Mouse (Mus musculus) spleen, postnatal 14 days (tissue): ENCODE data around the gene Manbal.

Experiments used
- DNase-seq, 2 experiments: peaks; one replicate each; pipeline ENCODE4 v3.0.0; 2021 to 2022; ENCODE audit warnings: low spot score in 2 of 2

Manbal gene

GRCm38 (mm10) chr2:157411151-157411693 is 43.8 kb downstream of the Manbal start:
- no peak for DNase-seq

DNA sequence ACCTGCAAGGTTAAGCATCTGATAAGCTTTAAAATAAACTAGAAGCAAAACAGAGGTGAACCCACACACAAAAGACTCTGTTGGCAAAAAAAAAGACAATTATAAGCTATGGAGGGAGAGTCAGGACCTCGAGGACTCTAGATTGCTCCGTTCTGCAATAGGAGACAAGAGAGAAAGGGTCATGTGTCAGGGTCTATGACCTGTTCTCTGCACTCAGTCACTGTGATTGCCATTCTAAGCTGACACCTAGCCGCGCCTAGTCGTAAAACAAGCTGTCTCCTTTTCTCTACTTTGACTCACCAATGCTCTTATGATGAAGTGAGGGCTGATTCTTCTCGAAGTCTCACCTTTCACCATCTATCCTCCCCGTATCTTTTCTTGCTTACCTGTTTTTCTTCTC is 45.1 kb downstream of the Manbal start:
- DNase-seq = no peak

GRCm38 (mm10) chr2:157417229-157417628 is 49.8 kb downstream of the Manbal start:
- DNase-seq = no peak

GRCm38 (mm10) chr2:157418206-157418605 is 50.8 kb downstream of the Manbal start, which contains the start of gene Src:
Gene Src, plus strand, starts transcription at chr2:157418444.
- no peak for DNase-seq

- no peak for DNase-seq
These were observed 51.2 kb downstream of the Manbal start for GRCm38 (mm10) chr2:157418609-157419071.

GRCm38 (mm10) chr2:157419506-157419905 is 52.1 kb downstream of the Manbal start:
- DNase-seq = no peak

DNA sequence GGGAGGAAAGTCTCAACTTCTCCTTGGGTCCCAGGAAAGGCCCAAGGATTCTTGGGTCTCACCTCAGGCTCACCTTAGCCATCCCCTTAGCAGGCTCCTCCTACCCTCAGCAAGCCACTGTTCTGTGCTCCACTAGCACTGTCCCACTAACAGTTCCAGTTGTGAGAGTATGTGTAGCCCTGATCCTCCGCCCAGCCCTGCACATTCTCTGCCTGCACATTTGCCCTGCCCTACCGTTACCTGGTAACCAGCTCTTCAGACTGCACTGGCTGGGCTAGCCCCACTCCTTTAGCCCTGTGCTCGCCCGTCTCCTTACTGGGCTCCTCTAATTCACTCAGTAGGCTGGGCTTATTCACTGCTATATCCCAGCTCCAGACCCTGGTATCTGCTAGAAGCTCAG is 53.0 kb downstream of the Manbal start:
- DNase-seq = no peak

GRCm38 (mm10) chr2:157422062-157422655 is 54.8 kb downstream of the Manbal start:
- no peak for DNase-seq

DNA sequence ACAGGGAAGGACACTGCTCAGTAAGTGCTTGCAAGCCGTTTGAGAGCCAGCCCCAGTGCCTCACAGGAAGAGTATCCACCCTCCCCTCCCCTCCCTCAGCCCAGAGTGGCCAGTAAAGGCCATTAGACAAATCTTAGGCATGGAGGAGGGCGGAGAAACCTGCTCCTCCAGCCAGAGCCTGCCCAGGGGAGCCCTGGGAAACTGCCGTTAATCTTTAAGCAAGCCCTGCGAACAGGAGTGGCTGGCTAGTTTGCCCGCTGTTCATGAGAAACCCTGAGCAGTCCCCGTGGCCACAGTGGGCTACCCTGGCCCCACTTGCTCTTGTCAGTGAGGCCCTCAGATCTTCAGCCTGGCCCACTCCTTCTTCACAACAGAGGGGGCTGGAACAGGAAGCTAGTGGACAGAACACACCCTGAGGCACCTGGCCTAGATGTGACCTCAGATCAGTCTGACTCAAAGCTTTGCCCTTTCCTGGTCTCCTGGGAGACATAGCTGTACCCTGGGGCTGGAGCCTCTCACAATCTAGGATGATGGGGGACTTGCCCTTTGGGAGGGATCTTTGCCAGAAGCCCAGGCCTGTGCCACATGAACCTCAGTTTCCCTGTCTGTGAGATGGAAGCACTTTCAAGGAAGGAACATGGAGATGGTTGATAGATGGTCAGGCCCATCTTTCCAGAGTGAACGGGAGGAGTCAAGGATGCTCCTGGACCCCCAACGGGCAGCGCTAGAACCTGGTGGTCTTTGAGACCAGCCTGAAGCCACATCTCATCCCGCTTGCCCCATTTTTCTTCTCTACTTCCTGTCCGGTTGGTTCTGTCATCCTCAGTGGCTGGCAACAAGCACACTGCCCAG is 55.7 kb downstream of the Manbal start:
- no peak for DNase-seq

DNA sequence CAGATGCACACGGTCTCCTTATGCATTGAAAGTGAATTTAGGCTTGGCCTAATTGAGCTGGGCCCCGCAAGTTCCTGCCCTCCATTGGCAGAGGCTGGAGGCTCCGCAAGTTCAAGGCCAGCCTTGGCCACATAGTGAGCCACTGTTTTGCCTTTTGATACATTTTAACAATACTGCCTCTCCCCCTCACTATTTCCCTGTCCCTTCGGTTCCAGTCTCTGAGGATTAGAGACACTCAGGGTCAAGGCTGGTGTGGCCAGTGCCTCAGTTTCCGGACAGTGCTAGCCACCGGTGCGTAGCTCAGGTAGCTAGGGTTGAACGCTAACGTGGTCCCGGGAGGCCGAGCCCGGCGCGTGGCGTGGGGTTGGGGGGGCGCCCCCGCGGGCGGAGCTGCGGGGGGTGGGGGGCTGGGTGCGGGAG is 56.3 kb downstream of the Manbal start:
- no peak for DNase-seq

- DNase-seq = no peak
These were observed 56.9 kb downstream of the Manbal start for GRCm38 (mm10) chr2:157424126-157424903.

DNA sequence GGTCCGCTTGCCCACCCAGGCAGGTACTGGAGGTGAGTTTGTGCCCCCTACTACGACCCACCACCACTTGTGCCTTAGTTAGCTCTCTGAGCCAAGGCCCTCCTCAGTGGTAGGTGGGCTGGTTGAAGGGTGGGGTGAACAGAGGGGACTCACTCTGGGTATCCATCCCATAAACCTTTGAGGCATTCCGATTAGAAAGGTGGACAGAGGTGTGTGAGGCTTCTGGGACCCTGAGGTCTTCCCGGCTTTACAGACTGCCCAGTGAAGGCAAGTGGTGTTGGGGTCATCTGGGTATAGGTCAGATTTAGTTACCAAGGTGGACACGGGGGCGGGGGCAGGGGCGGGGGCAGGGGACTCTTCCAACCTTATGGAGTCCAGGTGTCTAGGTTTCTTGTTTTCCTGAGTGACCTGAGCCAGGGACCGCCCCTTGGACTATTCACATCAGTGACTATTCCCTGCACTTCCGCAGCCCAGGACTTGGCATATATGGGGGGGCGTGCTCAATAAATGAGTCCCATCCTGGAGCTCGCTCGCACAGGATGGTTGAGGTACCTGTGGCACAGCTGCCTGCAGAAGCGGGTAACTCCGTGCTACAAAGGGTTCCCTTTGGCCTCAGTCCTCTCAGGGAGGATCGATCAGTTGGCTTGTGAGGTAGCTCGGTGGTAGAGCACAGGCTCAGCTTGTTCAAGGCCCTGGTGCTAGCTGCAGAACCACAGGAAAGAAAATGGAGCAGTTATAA is 57.7 kb downstream of the Manbal start:
- DNase-seq = no peak

GRCm38 (mm10) chr2:157425643-157425988 is 58.2 kb downstream of the Manbal start:
- DNase-seq = no peak

- no peak for DNase-seq
These were observed 58.8 kb downstream of the Manbal start for GRCm38 (mm10) chr2:157426171-157426570.

DNA sequence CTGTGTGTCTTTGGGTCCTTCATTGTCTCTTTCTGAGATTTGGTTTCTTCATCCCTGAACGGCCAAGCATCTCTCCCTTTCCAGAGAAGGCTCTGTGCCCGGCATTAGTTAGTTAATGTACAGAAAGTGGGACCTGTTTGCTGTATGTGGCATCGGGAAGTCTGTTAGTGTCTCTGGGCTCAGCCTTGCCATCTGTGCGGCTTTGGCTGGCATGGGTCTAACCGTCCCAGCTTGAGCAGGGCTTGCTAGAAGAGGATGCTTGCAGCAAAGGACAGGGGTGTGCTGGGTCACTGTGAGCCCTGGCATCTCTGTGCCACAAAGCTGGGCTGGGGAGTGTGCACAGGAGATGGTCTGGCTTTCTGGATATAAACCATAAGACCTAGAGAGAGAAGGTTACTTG is 59.8 kb downstream of the Manbal start:
- DNase-seq = no peak

- no peak for DNase-seq
These were observed 61.2 kb downstream of the Manbal start for GRCm38 (mm10) chr2:157428351-157429139.

- no peak for DNase-seq
These were observed 62.3 kb downstream of the Manbal start for GRCm38 (mm10) chr2:157429735-157430134.

GRCm38 (mm10) chr2:157430667-157431429 is 63.5 kb downstream of the Manbal start:
- DNase-seq = no peak

DNA sequence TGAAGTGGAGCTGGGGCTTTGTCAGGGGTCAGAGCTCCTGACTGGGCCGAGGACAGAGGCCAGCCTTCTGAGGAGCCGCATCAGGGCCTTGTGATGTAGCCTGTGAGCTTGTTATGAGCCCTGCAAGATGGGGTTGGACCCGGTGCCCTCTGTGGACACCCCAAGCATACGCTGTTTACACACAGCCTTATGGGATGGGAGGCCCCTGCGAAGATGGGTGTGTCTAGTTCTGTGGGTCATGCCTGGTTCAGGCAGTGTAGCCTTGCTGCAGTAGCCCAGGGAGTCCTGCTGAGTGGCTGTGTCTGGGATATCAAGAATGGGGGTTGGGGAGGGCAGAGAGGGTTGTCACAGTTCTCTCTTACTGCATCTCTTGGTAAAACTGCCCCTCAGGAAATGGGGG is 64.5 kb downstream of the Manbal start:
- DNase-seq = no peak

- no peak for DNase-seq
These were observed 65.1 kb downstream of the Manbal start for GRCm38 (mm10) chr2:157432476-157432875.
